Mouse (Mus musculus) MEL (cell line): ENCODE measurements at regions not wholly inside any gene's neighbourhood (a gene's known extent, or its start where the extent isn't known, plus 50 kb on each side); places are given as distances from the start of the nearest gene placed in this dataset.
"Not testable (repeated sequence)": the region's sequence is repeated elsewhere in the genome, so short reads cannot be mapped to it uniquely, and the experiment has no call there.

Source experiments
- DNase-seq: peaks from one replicate; pipeline ENCODE4 v3.0.0; 2011; ENCODE audit warnings: low read depth, low spot score
- H3K27ac ChIP-seq: 2 replicates; pipeline ENCODE4 v1.5.1; 2012; ENCODE audit warnings: low read depth, mild to moderate bottlenecking, control low read depth, low read length, moderate library complexity; ENCODE audit not compliant: control insufficient read depth
- H3K27me3 ChIP-seq, 2 experiments: fragments of 150-350 bp in 1 of 2; sonication (generic) in 1 of 2; 2 replicates each; pipeline ENCODE4 v1.6.1; 2012; ENCODE audit warnings: low read length in 2 of 2, mild to moderate bottlenecking in 2 of 2, improper control_type of control experiment in 1 of 2, moderate library complexity in 1 of 2; ENCODE audit not compliant: insufficient read depth in 2 of 2, control insufficient read depth in 1 of 2
- H3K36me3 ChIP-seq, 2 experiments: 2 replicates each; pipeline ENCODE4 v1.6.1; 2012 to 2014; ENCODE audit warnings: low read length in 2 of 2, improper control_type of control experiment in 1 of 2, inconsistent platforms in 1 of 2, mild to moderate bottlenecking in 1 of 2; ENCODE audit not compliant: insufficient read depth in 2 of 2, control insufficient read depth in 1 of 2
- H3K4me1 ChIP-seq, 2 experiments: fragments of 150-350 bp in 1 of 2; sonication (generic) in 1 of 2; 2 replicates each; pipeline ENCODE4 v1.6.1; 2012; ENCODE audit warnings: low read length in 2 of 2, improper control_type of control experiment in 1 of 2, mild to moderate bottlenecking in 1 of 2; ENCODE audit not compliant: insufficient read depth in 2 of 2, control insufficient read depth in 1 of 2
- H3K4me3 ChIP-seq, 2 experiments: fragments of 150-350 bp in 1 of 2; sonication (generic) in 1 of 2; 2 replicates each; pipeline ENCODE4 v1.5.1; 2012; ENCODE audit warnings: low read depth in 2 of 2, low read length in 2 of 2, mild to moderate bottlenecking in 2 of 2, moderate library complexity in 2 of 2, control low read depth in 1 of 2, improper control_type of control experiment in 1 of 2; ENCODE audit not compliant: control insufficient read depth in 1 of 2, insufficient read depth in 1 of 2
- H3K79me2 ChIP-seq: 2 replicates; pipeline ENCODE4 v1.6.1; 2012; ENCODE audit warnings: mild to moderate bottlenecking, low read length, moderate library complexity; ENCODE audit not compliant: control insufficient read depth, poor library complexity, insufficient read depth
- H3K9ac ChIP-seq: 2 replicates; pipeline ENCODE4 v1.6.1; 2012; ENCODE audit warnings: low read depth, mild to moderate bottlenecking, control low read depth, low read length, moderate library complexity; ENCODE audit not compliant: control insufficient read depth, poor library complexity, severe bottlenecking
- H3K9me3 ChIP-seq: fragments of 150-350 bp; sonication (generic); replicated peaks from 2 replicates; pipeline ENCODE4 v1.6.1; 2012; ENCODE audit warnings: mild to moderate bottlenecking, low read length, improper control_type of control experiment, moderate library complexity; ENCODE audit not compliant: insufficient read depth
- CHD2 ChIP-seq: IDR thresholded peaks from 2 replicates; pipeline ENCODE4 v1.6.1; 2011; ENCODE audit warnings: low read length, improper control_type of control experiment
- CTCF ChIP-seq, 3 experiments: IDR thresholded peaks in 2 of 3; conservative IDR thresholded peaks in 1 of 3; 2 replicates each; pipeline ENCODE4 v1.5.1; 2011 to 2012; ENCODE audit warnings: low read length in 3 of 3, low read depth in 2 of 3, mild to moderate bottlenecking in 2 of 3, improper control_type of control experiment in 1 of 3, inconsistent platforms in 1 of 3, mixed read lengths in 1 of 3, moderate library complexity in 1 of 3; ENCODE audit not compliant: control insufficient read depth in 1 of 3, insufficient read depth in 1 of 3, poor library complexity in 1 of 3, severe bottlenecking in 1 of 3
- E2F4 ChIP-seq: IDR thresholded peaks from 2 replicates; pipeline ENCODE4 v1.6.1; 2011; ENCODE audit warnings: low read depth, low read length, improper control_type of control experiment, borderline replicate concordance
- ELF1 ChIP-seq: IDR thresholded peaks from 2 replicates; pipeline ENCODE4 v1.6.1; 2014; ENCODE audit warnings: low read depth, mild to moderate bottlenecking, inconsistent platforms, low read length, improper control_type of control experiment, moderate library complexity
- ETS1 ChIP-seq: IDR thresholded peaks from 2 replicates; pipeline ENCODE4 v1.6.1; 2012; ENCODE audit warnings: low read depth, mild to moderate bottlenecking, inconsistent platforms, low read length, improper control_type of control experiment, moderate library complexity
- GATA1 ChIP-seq: IDR thresholded peaks from 2 replicates; pipeline ENCODE4 v1.6.1; 2011; ENCODE audit warnings: low read depth, low read length, improper control_type of control experiment
- MEF2A ChIP-seq: IDR thresholded peaks from 2 replicates; pipeline ENCODE4 v1.6.1; 2014; ENCODE audit warnings: low read depth, mild to moderate bottlenecking, inconsistent platforms, low read length, improper control_type of control experiment; ENCODE audit not compliant: poor library complexity, insufficient replicate concordance, severe bottlenecking; ENCODE audit errors: extremely low read depth
- MXI1 ChIP-seq: IDR thresholded peaks from 2 replicates; pipeline ENCODE4 v1.6.1; 2011; ENCODE audit warnings: mild to moderate bottlenecking, low read depth, low read length, improper control_type of control experiment
- MYB ChIP-seq: IDR thresholded peaks from 2 replicates; pipeline ENCODE4 v1.6.1; 2011; ENCODE audit warnings: mild to moderate bottlenecking, low read depth, low read length, improper control_type of control experiment
- MYC ChIP-seq: IDR thresholded peaks from 2 replicates; pipeline ENCODE4 v1.6.1; 2011; ENCODE audit warnings: low read depth, mild to moderate bottlenecking, low read length, improper control_type of control experiment, moderate library complexity
- NELFE ChIP-seq: IDR thresholded peaks from 2 replicates; pipeline ENCODE4 v1.6.1; 2011; ENCODE audit warnings: low read depth, low read length, improper control_type of control experiment
- RCOR1 ChIP-seq: IDR thresholded peaks from 2 replicates; pipeline ENCODE4 v1.6.1; 2012; ENCODE audit warnings: low read depth, mild to moderate bottlenecking, inconsistent platforms, low read length, improper control_type of control experiment
- SIN3A ChIP-seq: IDR thresholded peaks from 2 replicates; pipeline ENCODE4 v1.6.1; 2012; ENCODE audit warnings: low read length, improper control_type of control experiment, inconsistent platforms
- TAL1 ChIP-seq: IDR thresholded peaks from 2 replicates; pipeline ENCODE4 v1.6.1; 2012; ENCODE audit warnings: mild to moderate bottlenecking, inconsistent platforms, low read length, moderate library complexity, mixed read lengths
- TCF12 ChIP-seq: IDR thresholded peaks from 2 replicates; pipeline ENCODE4 v1.6.1; 2014; ENCODE audit warnings: low read depth, mild to moderate bottlenecking, inconsistent platforms, low read length, improper control_type of control experiment, moderate library complexity
- USF1 ChIP-seq: IDR thresholded peaks from 2 replicates; pipeline ENCODE4 v1.6.1; 2014; ENCODE audit warnings: low read depth, mild to moderate bottlenecking, inconsistent platforms, low read length, improper control_type of control experiment, moderate library complexity
- ZKSCAN1 ChIP-seq: IDR thresholded peaks from 2 replicates; pipeline ENCODE4 v1.6.1; 2012; ENCODE audit warnings: low read depth, mild to moderate bottlenecking, inconsistent platforms, low read length, improper control_type of control experiment, moderate library complexity
- ZMIZ1 ChIP-seq: IDR thresholded peaks from 2 replicates; pipeline ENCODE4 v1.6.1; 2012; ENCODE audit warnings: low read depth, mild to moderate bottlenecking, inconsistent platforms, low read length, improper control_type of control experiment, moderate library complexity

GRCm38 (mm10) chr10:118617291-118618044 lies 176.6 kb downstream of the Ifng start:
- H3K27me3 ChIP-seq, result no peaks in the 10 kb centered on the region
- DNase-seq, result no peak

DNA sequence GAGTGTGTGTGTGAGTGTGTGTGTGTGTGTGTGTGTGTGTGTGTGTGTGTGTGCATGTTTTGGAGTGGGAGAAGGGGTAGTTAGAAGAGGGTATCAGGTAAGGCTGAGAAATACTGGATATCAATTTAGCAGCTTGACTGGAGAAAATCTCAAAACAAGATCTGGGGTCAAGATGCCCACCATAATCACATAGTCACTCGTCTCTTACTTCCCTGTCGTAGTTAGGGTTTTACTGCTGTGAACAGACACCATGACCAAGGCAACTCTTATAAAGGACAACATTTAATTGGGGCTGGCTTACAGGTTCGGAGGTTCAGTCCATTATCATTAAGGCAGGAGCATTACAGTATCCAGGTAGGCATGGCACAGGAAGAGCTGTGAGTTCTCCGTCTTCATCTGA lies 177.4 kb downstream of the Ifng start:
- H3K27ac ChIP-seq, H3K9me3 ChIP-seq, H3K4me3 ChIP-seq, H3K4me1 ChIP-seq, H3K9ac ChIP-seq, H3K36me3 ChIP-seq, H3K79me2 ChIP-seq, DNase-seq, H3K27me3 ChIP-seq: not testable (repeated sequence)

More at GRCm38 (mm10) chr10:118617291-118618044, 176.6 kb downstream of the Ifng start:
- H3K9ac ChIP-seq, result no peak overlapping the region
- H3K36me3 ChIP-seq, result no peaks in the 10 kb centered on the region
- no peak for TF ChIP-seq MEF2A
- TF ChIP-seq USF1, result no peak
- no peak for TF ChIP-seq MYC
- no peak for TF ChIP-seq MYB
- TF ChIP-seq RCOR1, result no peak
- TF ChIP-seq NELFE, result no peak
- TF ChIP-seq ZMIZ1, result no peak
- no peak for TF ChIP-seq CTCF (IDR thresholded peaks at IDR 0.05 in 2 of 3, conservative IDR thresholded peaks at IDR 0.05 in 1 of 3; ENCODE audit: control insufficient read depth in 1 of 3, insufficient read depth in 1 of 3, low read depth in 2 of 3, low read length in 3 of 3, poor library complexity in 1 of 3, severe bottlenecking in 1 of 3)
- TF ChIP-seq TAL1, result no peak
- TF ChIP-seq GATA1, result no peak
- no peak for TF ChIP-seq ELF1
- TF ChIP-seq E2F4, result no peak
- TF ChIP-seq SIN3A, result no peak
- no peak for TF ChIP-seq CHD2
- no peak for TF ChIP-seq ZKSCAN1
- TF ChIP-seq TCF12, result no peak
- no peak for TF ChIP-seq ETS1
- no peak for TF ChIP-seq MXI1
- TF ChIP-seq, all 39 proteins: peak for 0
- H3K9me3 ChIP-seq, result no peaks in the 10 kb centered on the region
- H3K27ac ChIP-seq, result no peak overlapping the region
- H3K79me2 ChIP-seq, result no peaks in the 10 kb centered on the region
- H3K4me1 ChIP-seq, result no peaks in the 10 kb centered on the region
- no peak overlapping the region for H3K4me3 ChIP-seq
